Mouse (Mus musculus): ENCODE data around the gene Elk3.

DNA sequence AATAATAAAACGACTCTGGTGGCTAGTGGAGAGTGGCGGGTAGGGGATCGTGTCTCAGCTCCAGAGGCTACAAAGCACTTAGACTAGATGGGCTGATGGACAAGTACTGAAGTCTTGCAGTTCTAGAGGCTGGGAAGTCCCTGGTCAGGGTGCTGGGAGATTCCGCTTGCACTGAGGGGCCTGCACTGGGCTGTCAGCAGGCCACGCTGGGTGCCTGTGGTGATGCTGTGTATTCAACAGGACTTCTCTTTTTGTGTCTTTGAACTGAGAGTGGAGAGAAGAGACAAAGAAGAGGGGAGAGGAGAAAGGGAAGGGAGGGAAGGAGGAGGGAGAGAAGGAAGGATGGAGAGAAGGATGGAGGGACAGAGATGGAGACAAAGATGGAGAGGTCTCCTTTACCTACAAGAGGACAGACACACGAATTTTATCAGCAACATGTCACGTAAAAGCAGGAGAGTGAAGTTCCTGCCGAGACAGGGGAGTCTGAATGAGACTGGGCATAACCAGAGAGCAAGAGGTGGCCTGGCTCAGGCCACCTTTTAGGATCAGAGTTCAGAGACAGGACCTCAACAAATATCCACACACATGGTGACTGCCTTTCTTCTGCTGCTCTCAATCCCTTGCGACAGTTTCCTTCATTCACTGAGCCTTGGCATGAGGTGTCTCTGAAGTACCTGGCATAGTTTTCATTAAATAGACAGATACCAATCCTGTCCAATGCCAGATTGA lies 35.4 kb upstream of the Elk3 start:
- TF ChIP-seq CTCF (IDR thresholded peaks at IDR 0.05) (no peak), EP300 (IDR thresholded peaks at IDR 0.05; ENCODE audit: insufficient read depth, low read depth, low read length) (no peak), POLR2A (IDR thresholded peaks at IDR 0.05; ENCODE audit: insufficient read depth, low read depth, low read length) (no peak)
